Mouse (Mus musculus) macrophage (primary cell): ENCODE measurements around the gene Vti1a. TPM values are rescaled to one million over a fixed set of nuclear protein-coding genes. Genes with fewer than 3 reads are reported as not detected.

Experiments used
- H3K27ac ChIP-seq: fragments of 350-480 bp; formaldehyde crosslinking; 2 replicates; pipeline ENCODE4 v1.9.0; 2021
- H3K36me3 ChIP-seq: fragments of 350-480 bp; formaldehyde crosslinking; 2 replicates; pipeline ENCODE4 v1.9.0; 2021; ENCODE audit errors: inconsistent target
- H3K4me3 ChIP-seq: fragments of 350-480 bp; formaldehyde crosslinking; 2 replicates; pipeline ENCODE4 v1.9.0; 2021; ENCODE audit errors: inconsistent target
- H3K79me2 ChIP-seq: fragments of 350-480 bp; formaldehyde crosslinking; 2 replicates; pipeline ENCODE4 v1.9.0; 2021; ENCODE audit errors: inconsistent target
- WGBS: methylation state at CpG from one replicate; pipeline ENCODE4 v1.1.7; 2026; ENCODE audit warnings: inconsistent platforms; ENCODE audit not compliant: missing documents; 5-methylcytosine and 5-hydroxymethylcytosine counted together
- polyA plus RNA-seq: library from polyadenylated mRNA; stranded (reverse); fragments of 250-400 nt; gene quantifications from 3 replicates; pipeline ENCODE4 v1.2.4, GENCODE M21; 2018; ENCODE audit warnings: inconsistent platforms

The Vti1a gene
- polyA plus RNA-seq, 1 experiment from 2014 or later: 41.8 TPM

- H3K4me3 ChIP-seq: no peak overlapping the region
- no peak overlapping the region for H3K27ac ChIP-seq
- no peaks in the 10 kb centered on the region for H3K36me3 ChIP-seq
- H3K79me2 ChIP-seq: no peaks in the 10 kb centered on the region
- 93% methylated on average over 11 of the region's 11 CpGs for WGBS
These were observed 107.1 kb downstream of the Vti1a start for GRCm38 (mm10) chr19:55423065-55423716.

DNA sequence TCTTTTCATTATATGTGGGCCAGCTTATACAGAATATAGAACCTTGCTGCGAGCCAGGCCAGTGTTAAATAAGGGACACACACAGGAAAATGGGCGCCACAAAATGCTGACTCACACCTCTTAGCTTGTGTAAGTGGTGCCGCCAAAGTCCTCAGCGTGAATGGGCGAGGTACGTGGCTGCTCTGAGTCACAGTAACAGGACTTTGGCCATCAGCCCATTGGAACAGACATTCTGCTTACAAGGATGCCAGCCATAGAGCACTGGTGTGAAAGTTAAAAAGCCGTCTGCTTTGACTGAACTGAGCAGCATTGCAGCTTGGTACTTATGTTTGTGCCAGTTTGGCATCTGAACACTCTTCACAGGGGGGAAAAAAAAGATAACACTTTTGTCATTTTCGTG, 107.9 kb downstream of the Vti1a start:
- Histone ChIP-seq H3K79me2 (no peaks in the 10 kb centered on the region), H3K27ac (no peak overlapping the region), H3K36me3 (no peaks in the 10 kb centered on the region), H3K4me3 (no peak overlapping the region)
- WGBS: 32% methylated on average over 8 of the region's 8 CpGs

DNA sequence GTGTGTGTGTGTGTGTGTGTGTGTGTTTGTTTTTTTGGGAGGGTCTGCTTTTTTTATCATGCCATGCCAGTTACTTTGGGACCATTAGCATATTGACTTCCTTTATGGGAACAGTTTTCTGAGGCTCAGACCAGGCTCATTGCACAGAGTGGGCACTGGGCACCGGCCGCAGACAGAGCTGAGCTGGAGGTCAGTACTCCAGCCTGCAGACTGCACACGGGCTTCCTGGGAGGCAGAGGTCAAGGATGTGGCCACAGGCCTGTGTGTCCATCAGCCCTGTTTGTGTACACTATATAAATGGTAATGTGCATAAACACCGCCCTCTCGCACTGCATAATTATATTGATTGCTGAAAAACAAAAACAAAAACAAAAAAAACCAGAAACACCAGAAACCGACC, 108.4 kb downstream of the Vti1a start:
- WGBS: 100% methylated on average over 6 of the region's 6 CpGs

DNA sequence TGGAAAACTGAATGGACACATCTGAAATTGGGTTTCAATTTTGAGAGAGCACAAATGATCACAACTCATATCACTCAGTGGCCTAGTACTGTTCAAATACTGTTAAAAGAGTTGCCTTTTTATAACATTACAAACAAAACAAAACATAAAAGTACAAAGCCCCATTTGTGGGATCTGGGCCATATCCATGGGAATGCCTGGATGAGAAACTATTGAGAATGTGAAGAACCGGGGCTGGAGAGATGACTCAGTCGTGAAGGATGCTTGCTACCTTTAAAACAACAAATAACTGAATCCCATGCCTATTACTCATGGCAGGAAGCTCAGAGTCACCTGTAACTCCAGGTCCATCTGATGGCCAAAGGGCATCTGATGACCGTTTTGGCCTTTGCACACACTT, 124.2 kb downstream of the Vti1a start:
- H3K79me2 ChIP-seq: no peaks in the 10 kb centered on the region
- H3K36me3 ChIP-seq: no peaks in the 10 kb centered on the region
- H3K27ac ChIP-seq: no peak overlapping the region
- no peak overlapping the region for H3K4me3 ChIP-seq
- WGBS: 88% methylated on average over 2 of the region's 3 CpGs

More for the DNA sequence above, 108.4 kb downstream of the Vti1a start:
- H3K79me2 ChIP-seq: no peaks in the 10 kb centered on the region
- H3K27ac ChIP-seq: no peak overlapping the region
- no peaks in the 10 kb centered on the region for H3K36me3 ChIP-seq
- no peak overlapping the region for H3K4me3 ChIP-seq

DNA sequence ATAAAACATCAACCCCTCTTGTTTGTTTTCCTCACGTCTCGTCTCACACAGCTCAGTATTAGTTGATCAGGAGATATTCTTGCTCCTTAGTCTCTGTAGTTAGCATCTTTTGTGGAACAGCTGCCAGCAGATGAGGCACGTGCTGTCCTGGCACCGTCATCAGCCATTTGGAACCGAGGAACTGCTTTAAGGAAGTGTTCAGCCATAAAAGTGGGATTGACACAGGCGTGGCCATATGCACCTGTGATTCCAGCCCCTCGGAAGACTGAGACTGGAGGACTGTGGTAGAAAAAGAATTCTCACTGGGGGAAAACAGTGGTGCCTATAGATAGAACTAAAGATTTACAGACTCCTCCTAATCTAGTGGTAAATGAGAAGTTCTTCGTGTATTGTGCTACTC, 127.5 kb downstream of the Vti1a start:
- 100% methylated on average over 8 of the region's 8 CpGs for WGBS
- H3K79me2 ChIP-seq: no peaks in the 10 kb centered on the region
- H3K36me3 ChIP-seq: no peaks in the 10 kb centered on the region
- H3K27ac ChIP-seq: no peak overlapping the region
- H3K4me3 ChIP-seq: no peak overlapping the region

- no peaks in the 10 kb centered on the region for H3K79me2 ChIP-seq
- no peak overlapping the region for H3K4me3 ChIP-seq
- no peaks in the 10 kb centered on the region for H3K36me3 ChIP-seq
- H3K27ac ChIP-seq: no peak overlapping the region
- 90% methylated on average over 11 of the region's 13 CpGs for WGBS
These were observed 133.0 kb downstream of the Vti1a start for GRCm38 (mm10) chr19:55449084-55449483.

DNA sequence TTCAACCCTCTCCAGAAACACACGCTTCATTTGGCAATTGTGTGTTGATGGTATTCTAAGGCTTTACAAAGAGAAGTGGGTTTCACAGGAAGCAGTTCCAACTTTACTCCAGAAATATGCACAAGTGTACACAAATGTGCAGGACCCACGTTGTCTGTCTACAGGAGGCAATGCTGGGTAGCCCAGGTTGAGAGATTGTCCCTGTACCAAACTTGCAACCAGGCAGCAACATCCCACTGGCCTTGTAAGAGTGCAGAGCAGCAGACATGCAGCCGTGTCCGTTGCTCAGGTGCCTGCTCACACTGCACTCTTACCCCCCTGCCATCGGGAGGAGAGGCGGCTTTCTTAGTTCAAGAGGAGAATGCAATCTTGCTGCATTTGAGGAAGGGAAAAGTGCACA, 133.4 kb downstream of the Vti1a start:
- H3K36me3 ChIP-seq: no peaks in the 10 kb centered on the region

DNA sequence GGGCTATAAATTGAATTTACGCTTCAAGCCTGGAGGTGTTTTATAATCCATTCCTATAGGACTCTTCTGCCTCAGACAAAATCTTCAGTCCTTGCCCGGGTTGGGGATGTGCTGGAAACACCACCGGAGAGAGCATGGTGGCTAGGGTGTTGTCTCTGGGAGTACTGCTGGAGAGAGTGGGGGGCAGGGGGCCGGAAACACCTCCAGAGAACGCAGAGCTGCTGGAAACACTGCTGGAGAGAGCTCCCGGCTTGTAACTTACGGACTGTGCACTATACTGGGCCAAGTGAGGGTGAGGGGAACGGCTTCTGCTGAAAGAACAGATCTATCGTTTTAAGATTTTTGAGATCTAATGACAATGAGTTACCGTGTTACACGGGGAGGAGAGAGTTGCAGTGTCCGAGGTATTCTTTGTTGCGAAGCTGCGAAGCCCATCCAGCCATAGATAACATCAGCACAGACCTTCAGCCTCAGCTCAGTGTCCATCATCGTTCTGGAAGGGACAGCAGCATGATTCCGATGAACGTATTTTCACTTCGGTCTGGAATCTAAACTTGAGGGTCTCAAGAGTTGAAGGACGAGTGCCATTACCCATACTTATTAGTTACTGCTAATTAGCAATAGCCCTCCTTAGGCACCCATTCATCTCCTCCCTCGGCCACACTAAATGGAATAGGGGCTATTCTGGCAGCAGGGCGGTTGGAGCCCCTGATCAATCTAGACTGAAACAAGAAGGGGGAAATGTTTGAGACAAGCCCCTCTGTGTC, 140.4 kb downstream of the Vti1a start:
- H3K79me2 ChIP-seq: no peaks in the 10 kb centered on the region
- 87% methylated on average over 21 of the region's 21 CpGs for WGBS
- H3K36me3 ChIP-seq: no peaks in the 10 kb centered on the region
- H3K27ac ChIP-seq: no peak overlapping the region
- H3K4me3 ChIP-seq: no peak overlapping the region

More for the DNA sequence above, 133.4 kb downstream of the Vti1a start:
- 82% methylated on average over 6 of the region's 6 CpGs for WGBS
- Histone ChIP-seq H3K27ac (no peak overlapping the region), H3K4me3 (no peak overlapping the region), H3K79me2 (no peaks in the 10 kb centered on the region)

GRCm38 (mm10) chr19:55461963-55462362, 145.9 kb downstream of the Vti1a start:
- WGBS: 64% methylated on average over 12 of the region's 12 CpGs
- H3K36me3 ChIP-seq: no peaks in the 10 kb centered on the region
- H3K79me2 ChIP-seq: no peaks in the 10 kb centered on the region
- H3K4me3 ChIP-seq: no peak overlapping the region
- no peak overlapping the region for H3K27ac ChIP-seq

DNA sequence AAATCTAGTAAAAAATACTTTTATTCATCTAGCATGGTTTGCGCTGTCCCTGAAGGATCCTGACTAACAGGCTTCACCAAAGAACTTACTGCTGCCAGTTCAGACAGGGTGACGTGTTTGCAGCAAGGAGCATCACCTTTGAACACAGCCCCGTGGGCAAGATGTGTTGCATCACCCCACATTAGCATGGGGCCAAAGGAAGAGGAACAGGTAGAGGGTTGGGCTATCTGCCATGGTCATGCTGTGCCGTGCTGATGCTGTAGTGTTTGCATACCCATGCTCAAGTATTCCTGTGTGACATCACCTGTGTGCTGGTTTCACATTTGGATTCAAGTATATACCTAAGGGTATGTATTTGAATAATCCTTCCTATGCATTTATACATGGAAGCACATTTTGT, 147.6 kb downstream of the Vti1a start:
- no peaks in the 10 kb centered on the region for H3K79me2 ChIP-seq
- H3K4me3 ChIP-seq: no peak overlapping the region
- no peak overlapping the region for H3K27ac ChIP-seq
- WGBS: 53% methylated on average over 4 of the region's 4 CpGs
- H3K36me3 ChIP-seq: no peaks in the 10 kb centered on the region

DNA sequence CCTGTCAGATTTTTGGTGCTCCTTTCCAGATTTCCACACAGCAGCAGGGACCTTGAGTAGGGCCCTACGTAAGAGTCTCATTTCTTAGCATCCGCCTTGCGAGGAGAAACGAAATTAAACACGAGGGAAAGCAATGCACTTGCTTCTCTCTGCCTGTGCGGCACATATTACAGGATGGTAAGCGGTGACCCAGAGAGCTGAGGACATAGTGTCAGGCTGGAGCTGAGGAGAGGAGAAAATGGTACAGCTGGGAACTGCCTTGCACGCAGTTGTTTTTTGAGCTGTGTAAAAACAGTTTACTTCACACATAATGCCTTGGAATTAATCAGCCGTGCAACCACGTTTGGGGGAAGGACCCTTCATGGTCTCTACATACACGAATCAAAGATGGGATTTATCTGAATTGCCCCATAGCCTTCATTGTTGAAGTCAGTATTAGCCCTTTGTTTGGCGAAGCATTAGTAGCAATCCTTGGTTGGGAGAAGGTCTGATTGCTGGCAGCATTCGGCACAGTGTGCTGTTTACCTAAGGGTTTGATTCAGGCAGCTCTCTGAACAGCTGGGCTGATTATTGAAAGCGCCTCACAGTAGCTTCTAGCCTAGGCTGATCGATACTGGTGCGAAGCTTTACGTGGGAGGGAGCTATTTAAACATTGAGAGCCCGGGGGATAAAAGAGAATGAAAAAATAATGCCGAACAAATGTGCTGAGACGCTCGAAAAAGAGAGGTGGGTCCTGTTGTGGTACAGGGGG, 153.4 kb downstream of the Vti1a start:
- no peak overlapping the region for H3K27ac ChIP-seq
- no peaks in the 10 kb centered on the region for H3K79me2 ChIP-seq
- no peak overlapping the region for H3K4me3 ChIP-seq
- no peaks in the 10 kb centered on the region for H3K36me3 ChIP-seq
- WGBS: 96% methylated on average over 17 of the region's 21 CpGs

- 94% methylated on average over 8 of the region's 8 CpGs for WGBS
- Histone ChIP-seq H3K36me3 (no peaks in the 10 kb centered on the region), H3K79me2 (no peaks in the 10 kb centered on the region), H3K27ac (no peak overlapping the region), H3K4me3 (no peak overlapping the region)
These were observed 156.5 kb downstream of the Vti1a start for GRCm38 (mm10) chr19:55472582-55472981.

DNA sequence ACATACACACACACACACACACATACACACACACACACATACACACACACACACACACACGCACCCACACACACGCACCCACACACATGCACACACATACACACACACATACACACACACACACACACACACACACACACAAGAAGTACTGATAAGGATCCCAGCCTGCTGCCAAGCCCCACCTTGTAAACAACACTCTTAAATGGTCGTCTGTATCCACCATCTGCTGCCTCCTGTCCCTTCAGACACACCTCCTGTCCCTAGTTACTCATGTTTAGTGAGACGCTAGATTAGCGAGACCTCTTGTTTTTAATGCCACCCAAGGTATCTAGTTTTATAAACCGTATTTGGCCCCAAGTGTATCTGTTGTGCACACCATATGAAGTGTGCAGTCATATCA, 158.1 kb downstream of the Vti1a start:
- H3K36me3 ChIP-seq: no peaks in the 10 kb centered on the region
- no peak overlapping the region for H3K4me3 ChIP-seq
- WGBS: 88% methylated on average over 4 of the region's 6 CpGs
- H3K27ac ChIP-seq: no peak overlapping the region
- no peaks in the 10 kb centered on the region for H3K79me2 ChIP-seq

DNA sequence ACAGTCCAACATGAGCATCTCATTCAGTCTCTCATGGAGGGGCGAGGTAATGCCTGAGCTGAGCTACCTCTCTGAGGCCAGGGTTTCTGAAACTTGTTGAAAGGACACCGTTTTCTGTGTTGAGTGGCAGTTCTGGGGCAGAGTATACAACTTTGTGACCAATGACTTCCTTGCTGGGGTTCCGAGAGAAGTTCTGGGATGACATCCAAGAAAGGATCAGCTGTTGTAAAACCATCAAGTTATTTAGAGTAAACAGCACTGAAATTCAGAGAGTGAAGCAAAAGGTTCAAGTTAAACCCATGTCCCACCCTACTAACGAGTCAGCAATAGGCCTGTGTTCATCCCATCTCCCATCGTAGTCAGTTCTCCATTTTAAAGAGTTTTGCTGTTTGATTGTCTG, 164.4 kb downstream of the Vti1a start:
- H3K79me2 ChIP-seq: no peaks in the 10 kb centered on the region
- 91% methylated on average over 5 of the region's 5 CpGs for WGBS
- H3K36me3 ChIP-seq: no peaks in the 10 kb centered on the region

GRCm38 (mm10) chr19:55481308-55481707, 165.2 kb downstream of the Vti1a start:
- Histone ChIP-seq H3K27ac (no peak overlapping the region), H3K4me3 (no peak overlapping the region), H3K79me2 (no peaks in the 10 kb centered on the region), H3K36me3 (no peaks in the 10 kb centered on the region)
- 55% methylated on average over 5 of the region's 5 CpGs for whole genome bisulfite sequencing

More for the DNA sequence above, 164.4 kb downstream of the Vti1a start:
- no peak overlapping the region for H3K27ac ChIP-seq
- H3K4me3 ChIP-seq: no peak overlapping the region
